Mouse (Mus musculus) c-Kit-positive CD71-negative TER-119-negative erythroid progenitor cells, embryonic 14.5 days (primary cell): ENCODE results near the gene Mrps18c.

Source experiments
- DNase-seq: peaks from one replicate; pipeline ENCODE4 v3.0.0-alpha.2; 2013; ENCODE audit warnings: low read depth

Mrps18c gene

DNA sequence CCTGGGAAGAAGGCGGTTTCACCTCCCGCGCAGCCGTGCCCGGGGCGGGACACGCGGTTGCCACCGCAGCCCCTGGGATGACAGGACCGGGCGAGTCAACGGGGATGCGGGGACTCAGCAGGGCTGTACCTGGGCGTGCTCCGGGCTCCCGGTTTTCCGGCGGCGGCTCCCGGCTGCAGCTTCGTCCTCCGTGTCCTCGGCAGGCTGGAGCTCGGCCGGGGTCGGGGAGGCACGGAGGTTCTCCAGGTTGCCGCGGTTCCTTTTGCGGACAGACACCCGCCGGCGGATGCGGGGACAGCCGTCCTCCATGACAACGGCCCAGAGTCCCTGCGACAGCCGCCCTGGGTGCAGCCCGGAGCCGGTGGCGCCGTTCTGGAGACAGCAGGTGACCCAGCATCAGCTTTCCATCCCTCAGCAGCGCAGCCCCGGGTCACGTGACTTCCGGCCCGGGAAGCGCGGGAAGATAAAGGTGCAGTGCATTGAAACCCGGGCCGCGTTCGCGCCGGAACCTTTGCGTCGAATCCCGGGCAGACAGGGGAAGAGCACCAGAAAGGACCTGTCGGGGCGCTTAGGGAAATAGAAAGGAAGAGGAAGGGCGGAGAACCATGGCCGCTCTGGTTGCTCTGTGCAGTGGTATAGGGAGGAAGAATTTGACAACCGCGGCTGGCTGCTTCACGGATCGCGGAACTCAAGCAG is at the start of gene Mrps18c, which contains the start of gene Helq:
Gene Mrps18c, plus strand, starts transcription at position 463 of the 696 bp plus-strand sequence.
Gene Helq, minus strand, starts transcription at position 434 of the 696 bp plus-strand sequence.
- DNase-seq = peak; percentile 88

DNA sequence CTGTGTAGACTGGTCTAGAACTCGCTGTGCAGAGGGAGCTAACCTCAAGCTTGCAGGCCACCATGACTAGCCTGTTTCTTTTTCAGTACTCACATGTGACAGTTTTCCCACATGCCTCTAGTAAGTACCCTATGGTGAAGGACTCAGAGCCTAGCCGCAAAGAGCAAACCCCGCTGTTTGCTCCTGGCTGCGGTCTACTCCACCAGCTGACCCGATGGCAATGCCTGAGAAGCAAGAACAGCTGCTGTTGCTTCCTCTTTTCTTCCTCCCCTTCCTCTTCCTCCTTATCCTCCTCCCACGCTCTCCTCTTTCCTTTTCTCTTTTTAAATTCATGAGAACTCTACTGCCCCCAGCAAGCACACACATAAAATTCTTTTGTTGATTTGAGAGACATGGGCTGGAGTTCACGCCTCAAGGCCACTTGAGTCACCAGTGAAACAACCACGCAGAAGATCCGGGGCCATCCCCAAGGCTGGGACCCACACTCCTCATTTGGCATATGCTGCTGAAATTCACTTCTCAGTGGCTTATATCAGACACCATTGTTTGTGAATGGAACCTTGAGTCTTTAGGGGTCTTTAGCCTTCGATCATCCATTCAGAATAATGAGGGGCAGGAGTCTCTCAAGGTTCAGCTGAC is 47.7 kb upstream of the Mrps18c start:
- DNase-seq = no peak

DNA sequence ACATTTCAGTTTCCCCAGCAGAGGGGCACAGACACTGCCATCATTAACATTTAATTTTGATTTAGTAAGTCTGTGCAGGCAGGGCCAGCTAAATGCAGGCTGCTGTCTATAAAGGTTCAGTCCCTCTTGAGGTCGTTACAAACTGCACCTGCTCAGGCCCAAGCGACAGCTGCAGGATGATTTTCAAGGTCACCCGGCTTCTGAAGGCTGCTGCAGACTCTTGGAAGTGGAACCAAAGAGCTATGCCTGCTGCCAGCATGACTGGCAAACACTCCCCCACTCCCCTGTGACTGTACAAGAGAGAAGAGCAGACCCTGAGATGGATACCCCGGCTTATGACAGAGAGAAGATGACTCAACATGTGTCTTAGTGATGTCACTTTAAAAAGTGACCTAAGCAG is 46.8 kb upstream of the Mrps18c start:
- no peak for DNase-seq

DNA sequence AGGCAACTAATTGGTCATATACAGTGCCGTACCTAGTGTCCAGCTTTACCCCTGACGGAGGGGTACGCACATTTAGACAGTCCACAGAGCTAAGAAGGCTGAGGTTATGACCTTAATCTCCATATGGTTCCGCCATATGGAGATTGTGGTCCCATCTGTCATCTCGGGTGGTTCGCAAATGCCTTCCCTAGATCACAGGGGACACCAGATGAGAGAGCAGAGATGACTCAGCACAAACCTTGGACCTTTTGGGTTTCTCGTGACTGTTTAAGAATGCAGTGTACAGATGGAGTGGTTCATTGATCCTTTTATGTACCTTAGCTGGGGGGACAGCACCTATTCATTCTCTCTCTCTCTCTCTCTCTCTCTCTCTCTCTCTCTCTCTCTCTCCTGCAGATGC is 45.0 kb upstream of the Mrps18c start:
- no peak for DNase-seq

DNA sequence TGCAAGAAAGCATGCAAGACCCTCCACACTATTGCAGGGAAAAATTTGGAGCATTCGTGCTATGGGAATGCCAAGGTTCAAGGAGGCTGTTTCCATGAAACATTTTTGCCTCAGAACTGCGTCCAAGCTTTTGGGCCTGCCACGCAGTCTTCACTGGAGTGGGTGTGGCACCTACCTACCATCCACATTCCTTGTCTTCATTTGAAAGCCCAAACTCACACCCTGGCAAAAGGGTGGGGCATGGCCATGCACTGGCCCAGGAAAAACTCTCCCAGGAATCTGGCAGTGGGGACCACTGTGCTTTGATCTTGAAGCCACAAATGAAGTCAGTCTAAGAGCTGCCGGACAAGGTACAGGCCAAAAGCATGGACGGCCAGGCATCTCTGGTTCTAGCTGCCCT is 40.3 kb upstream of the Mrps18c start:
- no peak for DNase-seq

DNA sequence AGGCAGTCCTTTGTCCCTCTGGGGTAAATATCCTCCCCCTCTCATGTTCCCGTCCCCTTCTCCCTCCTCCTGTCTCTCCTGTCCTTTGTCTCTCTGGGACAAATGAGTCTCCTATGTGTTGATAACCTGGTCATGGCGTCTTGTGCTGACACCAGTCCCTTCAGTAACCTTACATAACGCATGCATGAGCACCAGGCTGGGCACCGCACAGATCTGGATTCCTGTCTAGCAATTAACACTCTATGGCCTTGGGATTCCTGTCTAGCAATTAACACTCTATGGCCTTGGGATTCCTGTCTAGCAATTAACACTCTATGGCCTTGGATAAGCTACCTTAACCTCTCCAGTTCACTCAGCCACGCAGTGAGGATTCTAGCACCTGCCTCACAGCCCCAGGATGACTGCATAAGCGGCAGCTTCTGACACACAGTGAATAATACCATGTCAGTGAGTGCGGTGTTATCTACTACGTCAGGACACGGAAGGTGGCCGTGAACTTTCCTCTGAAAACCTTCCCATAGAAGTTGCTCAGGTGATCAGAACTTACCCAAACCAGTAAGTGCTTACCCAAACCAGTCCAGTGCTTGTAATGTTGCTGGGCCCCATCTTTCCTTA is 38.3 kb upstream of the Mrps18c start:
- DNase-seq = no peak

DNA sequence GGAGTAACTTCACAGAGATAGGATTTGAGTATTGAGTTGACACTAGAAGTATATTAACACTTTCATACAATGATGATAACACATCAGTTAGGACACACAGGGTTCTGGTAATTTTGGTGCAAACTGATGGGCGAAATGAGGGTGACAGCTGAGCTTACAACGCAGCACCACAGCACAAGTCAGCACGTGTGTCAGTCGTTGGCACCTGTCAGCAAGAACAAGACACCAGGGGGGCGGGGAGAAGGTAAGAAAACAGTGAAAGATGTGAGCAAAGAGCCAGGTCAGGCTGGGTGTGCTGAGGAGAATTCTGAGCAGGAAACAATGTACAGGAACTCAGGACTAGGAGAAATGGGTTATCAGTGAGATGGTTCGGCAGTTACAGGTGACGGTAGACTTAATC is 36.7 kb upstream of the Mrps18c start:
- no peak for DNase-seq

DNA sequence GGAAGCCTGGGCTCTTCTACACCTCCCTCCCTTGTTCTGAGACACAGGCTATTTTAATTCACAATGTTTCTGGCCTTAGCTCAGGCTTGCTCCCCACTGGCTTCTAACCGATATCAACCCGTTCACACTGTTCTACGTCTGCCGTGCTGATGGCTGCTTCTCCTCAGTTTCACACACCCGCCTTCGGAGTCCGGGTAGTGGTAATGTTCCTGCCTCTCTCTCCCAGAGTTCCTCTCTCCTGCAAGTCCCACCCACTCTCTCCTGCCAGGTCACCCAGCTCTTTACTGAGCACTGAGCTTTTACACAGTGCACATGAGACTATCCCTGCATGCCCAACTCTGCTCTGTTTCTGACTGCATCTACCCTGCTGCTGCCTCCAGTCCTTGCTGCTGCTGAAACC is 32.4 kb upstream of the Mrps18c start:
- DNase-seq = no peak

DNA sequence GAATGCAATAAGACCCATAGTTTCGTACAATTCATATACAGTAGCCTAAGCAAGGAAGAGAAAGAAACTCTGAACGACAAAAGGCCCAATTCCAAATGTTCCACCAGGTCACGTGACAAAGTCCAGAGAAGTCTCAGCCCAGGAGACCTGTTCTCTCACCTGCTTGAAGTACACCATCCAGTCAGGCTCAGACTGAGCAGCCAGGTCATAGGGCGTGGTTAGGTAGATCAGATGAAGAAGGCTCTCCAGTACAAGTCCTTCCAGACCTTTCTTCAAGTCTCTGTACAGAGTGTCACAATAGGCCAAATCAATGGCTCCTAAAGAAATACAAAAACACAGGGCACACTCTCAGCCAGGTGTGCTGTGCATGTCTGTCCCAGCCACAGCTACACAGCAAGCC is 26.9 kb upstream of the Mrps18c start:
- DNase-seq = no peak

DNA sequence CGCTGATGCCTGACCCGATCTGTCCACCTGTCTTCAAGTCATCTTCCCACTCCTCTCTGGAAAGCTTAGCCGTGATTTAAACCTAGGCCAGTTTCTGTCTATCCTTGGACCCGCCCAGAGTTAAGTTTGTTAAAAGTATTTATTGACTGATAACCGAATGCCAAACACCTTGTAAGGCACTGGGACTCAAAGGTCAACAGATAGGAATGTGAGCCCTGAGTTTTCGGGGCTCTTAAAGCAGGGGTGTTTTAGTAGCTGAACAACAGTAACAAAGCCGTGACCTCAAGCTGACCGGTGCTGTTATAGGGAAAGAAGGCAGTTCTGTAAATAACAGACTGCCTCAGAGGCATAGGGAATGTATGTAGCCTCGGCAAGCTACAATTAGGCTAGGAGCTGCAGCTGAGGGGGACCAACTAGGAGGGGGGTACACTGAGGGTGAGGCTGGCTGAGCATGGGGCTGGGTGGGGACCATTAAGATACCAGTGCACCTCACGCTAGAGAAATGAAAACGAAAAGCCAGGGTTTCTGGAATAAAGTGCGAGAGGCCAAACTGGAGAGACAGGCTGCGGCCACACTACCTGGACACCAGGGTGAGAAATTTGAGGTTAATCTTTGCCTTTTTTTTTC is 22.5 kb upstream of the Mrps18c start:
- no peak for DNase-seq

DNA sequence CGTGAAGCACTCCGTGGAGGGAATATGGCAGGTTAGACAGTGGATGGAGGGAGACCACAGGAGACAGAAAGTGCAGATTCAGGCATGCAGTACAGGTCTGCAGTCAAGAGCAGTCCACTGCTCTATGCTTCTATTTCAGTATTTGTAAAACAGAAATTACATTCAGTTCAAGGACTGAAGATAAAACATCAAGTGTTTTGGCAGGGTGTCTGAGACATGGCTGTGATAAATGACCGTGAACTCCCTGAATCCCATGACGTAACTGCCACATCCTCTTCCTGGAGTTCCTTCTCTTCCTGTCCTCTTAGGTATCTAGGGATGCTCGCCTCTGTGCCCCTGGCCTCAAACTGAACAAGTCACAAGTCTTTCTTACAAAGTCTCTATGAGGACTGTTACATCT is 21.5 kb upstream of the Mrps18c start:
- no peak for DNase-seq

DNA sequence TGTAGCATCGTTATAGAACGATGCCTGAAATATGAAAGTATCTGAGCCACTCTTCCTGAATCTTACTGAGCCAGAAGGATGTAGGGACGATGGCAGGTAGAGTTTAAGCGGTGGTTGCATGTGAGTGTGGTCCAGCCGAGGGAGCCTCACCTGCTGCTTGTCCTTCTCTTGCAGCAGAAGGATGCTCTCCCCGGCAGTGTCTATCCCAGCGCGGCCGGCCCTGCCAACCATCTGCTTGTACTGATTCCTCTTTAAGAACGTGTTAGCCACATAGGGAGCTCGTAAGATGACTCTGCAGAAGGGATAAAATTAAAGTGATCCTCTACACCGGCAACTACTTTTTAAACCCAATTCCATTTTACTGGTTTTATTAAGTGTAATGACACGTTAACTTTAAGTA is 19.4 kb upstream of the Mrps18c start:
- DNase-seq = no peak

DNA sequence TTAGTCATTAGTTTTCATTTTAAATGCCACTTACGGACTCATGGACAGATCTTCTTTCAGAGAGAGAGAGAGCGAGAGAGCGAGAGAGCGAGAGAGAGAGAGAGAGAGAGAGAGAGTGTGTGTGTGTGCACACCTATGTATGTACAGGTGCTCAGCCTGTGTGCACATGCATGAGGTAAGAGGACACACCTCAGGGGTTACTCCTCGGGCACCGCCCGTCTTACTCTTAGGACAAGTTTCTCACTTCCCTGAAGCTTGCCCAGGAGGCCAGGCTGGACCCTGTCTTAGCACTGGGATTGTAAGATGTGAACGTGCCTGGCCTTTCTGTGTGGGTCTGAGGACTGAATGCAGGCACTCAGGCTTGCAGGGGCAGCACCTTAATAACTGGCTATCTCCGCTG is 10.9 kb upstream of the Mrps18c start:
- DNase-seq = no peak

DNA sequence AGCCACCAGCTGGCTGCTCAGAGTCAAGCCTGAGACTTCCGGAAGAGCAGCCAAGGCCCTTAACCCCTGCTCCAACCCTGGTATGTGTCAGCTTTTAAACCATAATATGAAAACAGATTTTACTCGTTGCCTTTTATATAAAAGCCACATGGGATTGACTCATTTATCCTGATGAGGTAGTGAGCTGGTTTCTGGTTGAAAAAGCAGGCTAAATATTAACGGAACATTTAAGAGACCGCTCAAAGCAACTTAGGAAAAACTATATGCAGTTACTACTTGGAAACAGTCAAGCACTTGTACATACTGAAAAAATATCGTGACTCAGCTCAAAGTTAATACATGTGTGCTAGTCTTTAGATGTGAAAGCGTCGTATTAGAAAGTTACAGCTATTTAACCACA is 6.2 kb upstream of the Mrps18c start:
- no peak for DNase-seq

DNA sequence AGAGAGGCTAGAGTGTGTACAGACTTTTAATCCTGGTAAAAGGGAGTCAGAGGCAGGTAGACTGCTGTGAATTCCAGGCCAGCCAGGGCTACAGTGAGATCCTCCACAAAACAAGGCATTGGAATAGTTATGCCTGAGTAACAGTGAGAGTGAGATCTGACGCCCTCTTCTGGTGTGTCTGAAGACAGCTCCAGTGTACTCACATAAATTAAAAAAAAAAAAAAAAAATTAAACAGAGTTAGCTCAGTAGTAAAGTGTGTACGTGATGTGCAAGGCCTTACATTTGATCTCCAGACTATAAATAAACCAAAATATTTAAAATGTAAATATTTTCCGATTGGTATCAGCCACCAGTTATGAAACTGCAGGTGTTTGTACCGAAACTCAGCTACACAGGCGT is 4.3 kb upstream of the Mrps18c start:
- DNase-seq = no peak

DNA sequence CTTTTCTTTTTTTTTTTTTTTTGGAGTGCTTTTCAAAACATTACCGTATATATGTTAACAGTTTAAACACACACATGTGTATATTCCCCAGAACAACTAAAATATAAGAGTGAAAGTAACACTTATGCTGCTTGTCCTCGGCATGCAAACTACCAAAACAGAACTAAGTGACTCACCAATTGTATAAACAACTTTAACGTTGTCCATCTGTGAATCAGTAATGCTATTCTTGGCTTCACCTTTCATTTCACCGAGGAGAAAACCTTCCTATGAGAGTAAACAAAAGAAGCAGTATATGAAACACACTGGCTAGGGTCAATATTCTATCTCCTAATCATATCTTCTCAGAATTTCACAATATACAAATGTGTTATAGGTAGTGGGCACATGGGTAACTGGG is 19.9 kb downstream of the Mrps18c start:
- no peak for DNase-seq

DNA sequence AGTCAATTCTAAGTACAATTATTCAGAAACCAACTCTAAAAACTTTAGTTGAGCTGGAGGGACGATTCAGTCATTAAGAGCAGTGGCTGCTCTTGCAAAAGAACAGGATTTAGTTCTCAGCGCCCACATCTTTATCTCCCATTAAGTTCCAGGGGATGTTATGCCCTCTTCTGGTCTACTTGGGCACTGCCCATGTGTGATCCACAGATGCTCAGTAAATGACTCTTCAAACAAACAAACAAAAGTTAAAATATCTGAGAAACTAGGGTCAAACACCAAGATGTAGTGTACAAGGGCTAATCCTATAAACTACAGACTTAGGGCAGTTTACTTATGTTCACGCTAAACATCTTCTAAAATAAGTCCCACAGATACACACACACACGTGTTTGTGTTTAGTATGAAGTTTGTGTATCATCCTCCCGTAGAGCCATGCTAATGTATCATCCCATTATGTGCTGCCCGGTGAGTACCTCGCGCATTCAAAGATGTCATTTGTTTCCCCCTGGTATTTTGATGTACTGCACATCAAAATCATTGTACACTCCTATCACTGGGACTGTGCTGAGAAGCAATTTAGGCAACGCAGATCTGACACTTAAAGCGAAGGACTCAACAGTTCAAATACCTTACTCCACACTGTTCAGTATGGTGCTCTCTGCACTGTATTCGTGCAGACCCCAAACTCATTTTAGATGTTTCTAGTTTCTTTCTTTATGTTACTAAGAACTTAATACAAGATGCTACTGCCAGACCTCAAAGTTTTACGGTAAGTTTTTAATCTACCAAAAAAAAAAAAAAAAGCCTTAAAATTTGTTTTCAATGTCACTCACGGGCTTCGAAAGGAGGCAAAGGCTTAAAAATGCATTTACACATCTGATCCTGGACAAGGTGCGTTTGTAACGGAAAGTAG is 21.4 kb downstream of the Mrps18c start:
- no peak for DNase-seq

DNA sequence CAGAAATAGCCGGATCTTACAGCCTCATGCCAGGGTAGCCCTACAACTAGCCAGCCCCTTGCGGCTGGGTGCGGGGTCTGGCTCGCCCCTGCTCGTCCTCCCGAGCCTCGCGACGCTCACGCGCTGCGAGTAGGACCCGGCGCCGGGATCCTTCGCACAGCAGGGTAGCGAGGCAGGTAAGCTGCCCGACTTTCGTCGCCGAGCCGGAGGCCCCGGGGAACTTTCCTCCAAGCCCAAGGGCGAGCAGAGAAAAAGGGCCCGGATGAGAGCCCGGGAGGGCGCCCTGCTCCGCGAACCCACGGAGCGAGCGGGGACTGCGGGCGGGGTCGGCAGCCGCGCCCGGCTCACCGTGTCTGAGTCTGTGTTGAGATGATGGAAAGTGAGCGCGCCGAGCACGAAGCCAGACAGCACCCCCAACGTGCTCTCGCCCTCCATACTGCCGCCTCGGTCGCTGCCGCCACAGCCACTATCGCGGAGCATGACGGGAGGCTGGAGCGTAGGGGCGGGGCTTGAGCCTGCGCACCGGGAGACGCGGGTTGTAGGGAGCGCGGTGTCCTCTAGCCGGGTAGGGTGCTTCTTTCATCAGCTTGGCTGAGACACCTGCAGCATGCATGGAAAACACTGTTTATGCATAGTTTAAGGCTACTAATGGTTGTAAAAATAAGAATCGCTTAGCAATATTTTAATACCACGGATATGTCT is 22.2 kb downstream of the Mrps18c start, which contains the start of gene Abraxas1:
Gene Abraxas1, minus strand, starts transcription at position 483 of the 702 bp plus-strand sequence.
- peak; percentile 72 for DNase-seq

DNA sequence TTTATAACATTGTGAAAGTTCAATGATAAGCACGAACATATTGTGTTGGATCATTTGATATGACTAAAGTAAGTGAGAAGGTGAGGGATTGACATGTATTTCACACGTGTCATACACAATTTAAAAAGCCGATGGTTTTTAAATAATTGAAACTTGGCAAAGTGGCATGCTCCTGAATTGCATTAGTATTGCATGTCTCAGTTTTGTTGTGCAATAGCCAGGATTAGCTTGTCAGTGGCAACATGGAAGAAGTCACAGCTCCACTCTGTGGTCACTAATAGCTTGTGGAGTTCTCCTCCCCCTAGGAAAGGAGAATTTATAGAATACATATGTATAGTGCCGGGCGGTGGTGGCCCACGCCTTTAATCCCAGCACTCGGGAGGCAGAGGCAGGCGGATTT is 22.9 kb downstream of the Mrps18c start:
- DNase-seq = no peak

DNA sequence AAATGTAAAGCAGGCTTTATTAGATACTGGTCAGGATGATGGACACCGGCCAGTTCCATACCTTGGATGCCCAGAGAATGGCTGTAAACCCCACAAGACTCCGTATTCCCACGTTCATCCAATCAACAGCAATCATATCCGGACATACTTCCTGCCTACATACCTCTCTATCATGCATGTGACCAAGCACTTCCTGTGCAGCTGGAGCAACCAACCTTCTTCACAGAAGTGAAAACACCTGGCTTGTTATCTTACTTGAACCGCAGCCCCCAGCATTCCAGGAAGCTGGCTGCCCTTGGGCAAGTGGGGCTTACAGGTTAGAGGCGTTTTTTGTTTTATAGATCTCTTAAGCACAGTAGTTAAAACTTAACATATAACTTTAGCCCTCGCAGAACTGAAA is 24.4 kb downstream of the Mrps18c start:
- DNase-seq = no peak

DNA sequence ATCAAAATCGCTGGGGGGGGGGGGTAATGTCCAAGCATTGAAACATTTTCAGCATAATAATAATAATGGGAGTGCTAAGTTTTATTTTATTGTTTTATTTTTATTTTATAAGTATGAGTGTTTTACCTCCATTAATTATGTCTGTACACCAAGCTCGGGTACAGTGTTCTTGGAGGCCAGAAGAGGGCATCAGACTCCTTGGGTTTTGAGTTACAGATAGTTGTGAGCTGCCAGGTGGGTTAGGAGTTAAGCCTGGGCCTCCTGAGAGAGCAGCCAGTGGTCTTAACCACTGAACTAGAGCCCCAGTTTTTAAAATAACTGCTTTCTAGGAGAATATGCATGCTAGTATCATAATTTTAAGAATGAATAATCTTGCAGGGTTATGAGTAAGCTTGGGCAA is 27.5 kb downstream of the Mrps18c start:
- no peak for DNase-seq
